In genomic region chr4:127707126-127707525, GRCm38 (mm10) we compare ENCODE assay signal across 21 mouse cellular contexts.
DNase-seq lines count a peak whose midpoint lies in the region; ATAC-seq and TF ChIP-seq lines count a peak whose summit lies in the region.
"Had no signal": no experiment of that assay in that cellular context is flagged by ENCODE, and none has a peak within 500 bp of the region (broad histone marks: within the 10 kb centered on the region; RNA-seq: fewer than 3 reads in every experiment).

No protein-coding gene starts in this region.

- no peaks in the 10 kb centered on the region for H3K27me3 ChIP-seq in forebrain, postnatal 0 days (ENCODE audit: insufficient read depth, low read length)
- H3K27me3 ChIP-seq in forebrain, embryonic 14.5 days (replicated peaks; ENCODE audit: control insufficient read depth, insufficient read depth, low read length) = no peaks in the 10 kb centered on the region
- no peaks in the 10 kb centered on the region for H3K27me3 ChIP-seq in liver, embryonic 11.5 days (replicated peaks; ENCODE audit: control insufficient read depth, insufficient read depth, low read length)
- H3K27me3 ChIP-seq: embryonic facial prominence, embryonic 13.5 days; forebrain, embryonic 13.5 days; heart, embryonic 13.5 days; hindbrain, embryonic 12.5 days; hindbrain, embryonic 15.5 days had no signal

- no peak overlapping the region for H3K4me3 ChIP-seq in forebrain, postnatal 0 days (ENCODE audit: low read depth, low read length)
- no peak overlapping the region for H3K4me3 ChIP-seq in forebrain, embryonic 14.5 days (ENCODE audit: low read depth, low read length)
- H3K4me3 ChIP-seq in liver, embryonic 11.5 days (ENCODE audit: low read depth, low read length) = no peak overlapping the region
- H3K4me3 ChIP-seq: embryonic facial prominence, embryonic 13.5 days; forebrain, embryonic 10.5 days; forebrain, embryonic 13.5 days; heart, adult 2 months; heart, embryonic 10.5 days; heart, embryonic 13.5 days; hindbrain, embryonic 12.5 days; hindbrain, embryonic 15.5 days had no signal

- no peak overlapping the region for H3K27ac ChIP-seq in forebrain, postnatal 0 days (ENCODE audit: low read depth, low read length)
- no peak overlapping the region for H3K27ac ChIP-seq in forebrain, embryonic 14.5 days (ENCODE audit: low read depth, low read length)
- H3K27ac ChIP-seq in liver, embryonic 11.5 days (ENCODE audit: low read depth, low read length) = no peak overlapping the region
- H3K27ac ChIP-seq: embryonic facial prominence, embryonic 13.5 days; forebrain, embryonic 10.5 days; forebrain, embryonic 13.5 days; heart, adult 2 months; heart, embryonic 10.5 days; heart, embryonic 13.5 days; hindbrain, embryonic 12.5 days; hindbrain, embryonic 15.5 days had no signal

- peaks cover 5% of the 10 kb centered on the region; the same call in 1 of the 2 replicates for H3K4me1 ChIP-seq in forebrain, postnatal 0 days (ENCODE audit: insufficient read depth)
- H3K4me1 ChIP-seq in forebrain, embryonic 14.5 days (ENCODE audit: control insufficient read depth, insufficient read depth, low read length) = no peaks in the 10 kb centered on the region; the same call in 1 of the 2 replicates
- no peaks in the 10 kb centered on the region for H3K4me1 ChIP-seq in liver, embryonic 11.5 days (replicated peaks; ENCODE audit: control insufficient read depth, insufficient read depth, low read length)
- H3K4me1 ChIP-seq: embryonic facial prominence, embryonic 13.5 days; heart, embryonic 13.5 days had no signal

- H3K4me2 ChIP-seq in forebrain, postnatal 0 days (ENCODE audit: low read depth) = no peak overlapping the region
- no peak overlapping the region for H3K4me2 ChIP-seq in forebrain, embryonic 14.5 days (ENCODE audit: low read length)
- H3K4me2 ChIP-seq in liver, embryonic 11.5 days = no peak overlapping the region
- H3K4me2 ChIP-seq: embryonic facial prominence, embryonic 13.5 days; forebrain, embryonic 13.5 days; heart, embryonic 13.5 days; hindbrain, embryonic 12.5 days; hindbrain, embryonic 15.5 days had no signal

- H3K36me3 ChIP-seq in forebrain, postnatal 0 days (ENCODE audit: insufficient read depth) = no peaks in the 10 kb centered on the region
- H3K36me3 ChIP-seq in forebrain, embryonic 14.5 days (ENCODE audit: control insufficient read depth, insufficient read depth, low read length) = no peaks in the 10 kb centered on the region
- H3K36me3 ChIP-seq in liver, embryonic 11.5 days (ENCODE audit: control insufficient read depth, insufficient read depth, low read length) = no peaks in the 10 kb centered on the region
- H3K36me3 ChIP-seq: embryonic facial prominence, embryonic 13.5 days; forebrain, embryonic 10.5 days; heart, embryonic 10.5 days; heart, embryonic 13.5 days; hindbrain, embryonic 12.5 days; hindbrain, embryonic 15.5 days had no signal

- 85% methylated on average over 3 of the region's 3 CpGs for WGBS in forebrain, postnatal 0 days
- WGBS in forebrain, embryonic 14.5 days = 96% methylated on average over 3 of the region's 3 CpGs
- WGBS in liver, embryonic 11.5 days = 80% methylated on average over 3 of the region's 3 CpGs

- DNase-seq in cerebellum, postnatal 10 days = peak; percentile 63 to 71
- DNase-seq in forebrain, postnatal 0 days = peak; percentile 20
- no peak for DNase-seq in forebrain, embryonic 14.5 days (ENCODE audit: low spot score)
- DNase-seq in liver, embryonic 11.5 days (ENCODE audit: low spot score) = peak; percentile 15
- no peak for DNase-seq in liver
- DNase-seq: adrenal gland, adult 8-10 months; adrenal gland, postnatal 25 days; cerebellum, adult 2 months; cerebellum, adult 9-11 months; gastrocnemius, postnatal 25 days; heart, adult 2 months had no signal

- H3K9me3 ChIP-seq in forebrain, postnatal 0 days (ENCODE audit: low read length) = no peaks in the 10 kb centered on the region
- H3K9me3 ChIP-seq in forebrain, embryonic 14.5 days (replicated peaks; ENCODE audit: control insufficient read depth, low read length) = no peaks in the 10 kb centered on the region
- H3K9me3 ChIP-seq in liver, embryonic 11.5 days (ENCODE audit: control insufficient read depth, low read length) = no peaks in the 10 kb centered on the region
- H3K9me3 ChIP-seq: embryonic facial prominence, embryonic 13.5 days; forebrain, embryonic 10.5 days; forebrain, embryonic 13.5 days; heart, embryonic 10.5 days; heart, embryonic 13.5 days; hindbrain, embryonic 12.5 days; hindbrain, embryonic 15.5 days had no signal

- no peak for TF ChIP-seq CTCF in forebrain, postnatal 0 days (IDR thresholded peaks at IDR 0.05; ENCODE audit: low read depth)

- no peak for ATAC-seq in cerebellum, adult (ENCODE audit: insufficient number of reproducible peaks, low FRiP score, low TSS enrichment)
- ATAC-seq in forebrain, postnatal 0 days = no peak
- no peak for ATAC-seq in forebrain, embryonic 14.5 days
- no peak for ATAC-seq in liver, embryonic 11.5 days (replicated peaks; ENCODE audit: low FRiP score)
- ATAC-seq: activated CD4-positive, CD25-positive, alpha-beta regulatory T cell, adult 4 months; forebrain, embryonic 13.5 days; intestine, postnatal 0 days had no signal

- H3K9ac ChIP-seq in forebrain, postnatal 0 days = no peak overlapping the region
- no peak overlapping the region for H3K9ac ChIP-seq in forebrain, embryonic 14.5 days (ENCODE audit: low read length)
- no peak overlapping the region for H3K9ac ChIP-seq in liver, embryonic 11.5 days (ENCODE audit: low read depth, low read length)
- H3K9ac ChIP-seq: embryonic facial prominence, embryonic 13.5 days; forebrain, embryonic 13.5 days; heart, embryonic 13.5 days; hindbrain, embryonic 12.5 days; hindbrain, embryonic 15.5 days had no signal

Comparison
In these comparisons a context has a peak if more than half of its experiments do, and no peak if none do; other contexts are left out.
1. DNase-seq: peak in cerebellum, postnatal 10 days (2 of 2), forebrain, postnatal 0 days (single experiment) and liver, embryonic 11.5 days (single experiment); none in forebrain, embryonic 14.5 days (single experiment) and liver (single experiment).